Mouse (Mus musculus): ENCODE results near the gene Tjp2.

DNA sequence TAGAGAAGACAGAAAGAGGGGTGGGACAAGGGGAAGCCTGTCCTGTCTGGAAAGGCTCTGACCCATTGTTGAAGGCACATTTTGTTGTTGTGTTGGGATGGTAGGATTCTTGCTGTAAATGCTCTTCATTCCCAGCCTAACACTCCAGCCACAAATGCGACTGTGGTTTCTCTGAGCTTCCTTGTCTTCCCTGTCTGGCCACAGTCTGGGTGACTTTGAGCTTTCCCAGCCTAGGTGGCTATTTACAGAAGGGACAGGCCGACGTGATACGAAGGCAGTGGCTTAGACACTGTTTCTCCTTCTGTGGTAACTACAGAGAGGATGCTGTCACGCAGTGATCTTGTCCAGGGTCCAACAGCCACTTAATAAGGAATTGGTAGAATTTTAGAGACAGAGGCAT is 166.8 kb downstream of the Tjp2 start:
- no peak for TF ChIP-seq CTCF (IDR thresholded peaks at IDR 0.05; ENCODE audit: low read depth)
- TF ChIP-seq EP300 (IDR thresholded peaks at IDR 0.05; ENCODE audit: low read depth) = no peak
